39 mouse cellular contexts compared by ENCODE assay signal in the genomic region with DNA sequence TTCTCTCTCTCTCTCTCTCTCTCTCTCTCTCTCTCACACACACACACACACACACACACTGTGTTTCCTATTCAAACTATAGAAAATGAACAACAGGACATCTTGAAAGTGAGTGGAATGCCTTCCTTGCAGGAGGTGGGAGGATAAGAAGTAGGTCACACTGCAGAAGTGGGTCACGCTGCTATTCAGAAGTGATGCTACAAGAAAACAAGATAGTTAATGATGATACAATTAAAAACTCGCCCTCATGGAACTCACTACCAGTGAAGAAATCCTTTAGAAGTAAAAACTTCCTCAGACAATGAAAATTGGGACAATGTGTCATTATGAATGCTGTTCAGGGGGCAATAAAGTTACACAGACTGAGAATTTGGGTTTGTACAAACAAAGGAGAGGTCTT. TPM values are rescaled to one million over a fixed set of nuclear protein-coding genes. Genes with fewer than 3 reads are reported as not detected.
"Had no signal": no experiment of that assay in that cellular context is flagged by ENCODE, and none has a peak within 500 bp of the region (broad histone marks: within the 10 kb centered on the region; RNA-seq: fewer than 3 reads in every experiment).

No protein-coding gene starts in this region.

- H3K4me2 ChIP-seq: limb, embryonic 12.5 days; limb, embryonic 13.5 days; limb, embryonic 15.5 days; liver, embryonic 11.5 days; liver, embryonic 12.5 days; liver, embryonic 13.5 days; liver, embryonic 15.5 days; lung, embryonic 14.5 days; lung, embryonic 15.5 days; midbrain, embryonic 11.5 days; midbrain, embryonic 12.5 days; midbrain, embryonic 13.5 days; midbrain, embryonic 15.5 days had no signal

- ATAC-seq: liver, embryonic 12.5 days; liver, postnatal 0 days; lung, postnatal 0 days; midbrain, embryonic 13.5 days; midbrain, embryonic 15.5 days; midbrain, embryonic 16.5 days had no signal

- H3K4me1 ChIP-seq: limb, embryonic 10.5 days; limb, embryonic 12.5 days; limb, embryonic 13.5 days; limb, embryonic 15.5 days; liver, embryonic 12.5 days; liver, embryonic 13.5 days; liver, embryonic 15.5 days; lung, embryonic 15.5 days; megakaryocyte, embryonic 14.5 days; midbrain, embryonic 10.5 days; midbrain, embryonic 12.5 days; midbrain, embryonic 13.5 days; midbrain, embryonic 15.5 days had no signal

- H3K27ac ChIP-seq: limb, embryonic 10.5 days; limb, embryonic 12.5 days; limb, embryonic 13.5 days; limb, embryonic 15.5 days; liver, embryonic 12.5 days; liver, embryonic 13.5 days; liver, embryonic 14.5 days; liver, embryonic 15.5 days; lung, embryonic 15.5 days; macrophage; midbrain, embryonic 10.5 days; midbrain, embryonic 12.5 days; midbrain, embryonic 13.5 days; midbrain, embryonic 15.5 days had no signal

- H3K9ac ChIP-seq: limb, embryonic 12.5 days; limb, embryonic 13.5 days; limb, embryonic 15.5 days; liver, embryonic 12.5 days; liver, embryonic 13.5 days; liver, embryonic 14.5 days; liver, embryonic 15.5 days; liver, postnatal 0 days; lung, embryonic 14.5 days; lung, embryonic 15.5 days; midbrain, embryonic 12.5 days; midbrain, embryonic 13.5 days; midbrain, embryonic 15.5 days had no signal

- DNase-seq: left cerebral cortex, postnatal 4 days; liver; liver, embryonic 13.5 days; liver, postnatal 0 days; lung, adult 18-20 months; lung, adult 2 months; lung, embryonic 14.5 days; lung, postnatal 10 days; lung, postnatal 14 days; lung, postnatal 36 days; lung, postnatal 4 days; midbrain, embryonic 14.5 days had no signal

- H3K9me3 ChIP-seq: limb, embryonic 10.5 days; limb, embryonic 13.5 days; limb, embryonic 15.5 days; liver, embryonic 12.5 days; liver, embryonic 13.5 days; liver, embryonic 15.5 days; lung, embryonic 15.5 days; midbrain, embryonic 12.5 days; midbrain, embryonic 13.5 days; midbrain, embryonic 15.5 days had no signal

- H3K4me3 ChIP-seq: limb, embryonic 10.5 days; limb, embryonic 12.5 days; limb, embryonic 13.5 days; limb, embryonic 15.5 days; liver, embryonic 12.5 days; liver, embryonic 13.5 days; liver, embryonic 15.5 days; lung, embryonic 15.5 days; megakaryocyte, embryonic 14.5 days; midbrain, embryonic 10.5 days; midbrain, embryonic 12.5 days; midbrain, embryonic 13.5 days; midbrain, embryonic 15.5 days; myocyte had no signal

- H3K27me3 ChIP-seq: limb, embryonic 12.5 days; limb, embryonic 13.5 days; limb, embryonic 15.5 days; liver, embryonic 12.5 days; liver, embryonic 13.5 days; liver, embryonic 15.5 days; lung, embryonic 15.5 days; midbrain, embryonic 12.5 days; midbrain, embryonic 13.5 days; midbrain, embryonic 15.5 days had no signal

- H3K36me3 ChIP-seq: limb, embryonic 10.5 days; limb, embryonic 12.5 days; limb, embryonic 13.5 days; limb, embryonic 15.5 days; liver, embryonic 12.5 days; liver, embryonic 13.5 days; liver, embryonic 15.5 days; lung, embryonic 15.5 days; midbrain, embryonic 10.5 days; midbrain, embryonic 12.5 days; midbrain, embryonic 13.5 days; midbrain, embryonic 15.5 days had no signal

RNA-seq across cellular contexts. Expression of a gene that starts 20.4 kb away (rescaled TPM):
- total RNA-seq: liver, adult 2 months; megakaryocyte progenitor cell, adult 5-6 weeks; megakaryocyte, adult 5-6 weeks; megakaryocyte-erythroid progenitor cell, adult 5-6 weeks; monocyte, adult 5-6 weeks had no signal
- polyA plus RNA-seq: limb, embryonic 10.5 days; limb, embryonic 11.5 days; limb, embryonic 12.5 days; limb, embryonic 14.5 days; liver, adult 2 months; liver, embryonic 11.5 days; liver, embryonic 12.5 days; liver, embryonic 13.5 days; liver, embryonic 14.5 days; liver, embryonic 15.5 days; liver, embryonic 16.5 days; liver, postnatal 0 days; lung, embryonic 14.5 days; macrophage; midbrain, embryonic 11.5 days; midbrain, embryonic 12.5 days; myocyte had no signal
